Mouse (Mus musculus) left cerebral cortex, adult 18-20 months (tissue): ENCODE data around the gene P2rx5. TPM values are rescaled to one million over a fixed set of nuclear protein-coding genes. Genes with fewer than 3 reads are reported as not detected.

Experiments used
- DNase-seq, 2 experiments: peaks; one replicate each; pipeline ENCODE4 v3.0.0; 2021 to 2022; ENCODE audit warnings: low spot score in 2 of 2, mixed read lengths in 1 of 2
- total RNA-seq, 2 experiments: library from RNA; stranded (reverse); gene quantifications; 2 replicates each; pipeline ENCODE4 v1.2.3; 2021

P2rx5 gene
- total RNA-seq, 2 experiments from 2014 or later = 0.35 to 0.54 TPM

GRCm38 (mm10) chr11:73220651-73221050, 60.4 kb downstream of the P2rx5 start:
- DNase-seq = no peak

Other genes with a start within 250 kb of the P2rx5 start
- gene Atp2a3, start 199.3 kb upstream of the P2rx5 start, total RNA-seq = 1 to 10 TPM; 6.6 to 8.5 TPM
- under 1 TPM; 0.26 to 0.47 TPM for gene P2rx1, start 161.3 kb upstream of the P2rx5 start, total RNA-seq
- gene Camkk1, start 141.4 kb upstream of the P2rx5 start, total RNA-seq = 100 to 1,000 TPM; 108 to 123 TPM
- 1 to 10 TPM; 9.1 to 9.8 TPM for gene Ncbp3, start 112.6 kb upstream of the P2rx5 start, total RNA-seq
- under 1 TPM in 1 of 2 experiments, not detected in 1; 0.12 TPM for gene Itgae, start 69.8 kb upstream of the P2rx5 start, total RNA-seq
- gene Haspin, start 22.1 kb upstream of the P2rx5 start, total RNA-seq = under 1 TPM; 0.12 TPM
- 10 to 100 TPM; 48.0 to 53.3 TPM for gene Emc6, start 16.6 kb downstream of the P2rx5 start, total RNA-seq
- 10 to 100 TPM in 1 of 2 experiments, 1 to 10 TPM in 1; 9.2 to 10.6 TPM for gene Tax1bp3, start 16.7 kb downstream of the P2rx5 start, total RNA-seq
- 10 to 100 TPM; 18.6 to 20.8 TPM for gene Ctns, start 38.6 kb downstream of the P2rx5 start, total RNA-seq
- gene Shpk, start 39.0 kb downstream of the P2rx5 start, total RNA-seq = 1 to 10 TPM; 2.8 to 2.9 TPM
- under 1 TPM in 1 of 2 experiments, not detected in 1; 0.21 TPM for gene Trpv1, start 73.9 kb downstream of the P2rx5 start, total RNA-seq
- under 1 TPM; 0.30 to 0.44 TPM for gene Trpv3, start 107.0 kb downstream of the P2rx5 start, total RNA-seq
- 10 to 100 TPM; 12.4 to 13.4 TPM for gene Aspa, start 169.2 kb downstream of the P2rx5 start, total RNA-seq
- gene Gm49340, start 169.3 kb downstream of the P2rx5 start, total RNA-seq = not detected
- gene Spata22, start 169.3 kb downstream of the P2rx5 start, total RNA-seq = not detected
- not detected for gene Olfr20, start 190.4 kb downstream of the P2rx5 start, total RNA-seq
- not detected for gene Olfr376, start 210.8 kb downstream of the P2rx5 start, total RNA-seq
- gene Olfr1, start 239.2 kb downstream of the P2rx5 start, total RNA-seq = not detected